Mouse (Mus musculus): ENCODE data around the gene Retreg3.

DNA sequence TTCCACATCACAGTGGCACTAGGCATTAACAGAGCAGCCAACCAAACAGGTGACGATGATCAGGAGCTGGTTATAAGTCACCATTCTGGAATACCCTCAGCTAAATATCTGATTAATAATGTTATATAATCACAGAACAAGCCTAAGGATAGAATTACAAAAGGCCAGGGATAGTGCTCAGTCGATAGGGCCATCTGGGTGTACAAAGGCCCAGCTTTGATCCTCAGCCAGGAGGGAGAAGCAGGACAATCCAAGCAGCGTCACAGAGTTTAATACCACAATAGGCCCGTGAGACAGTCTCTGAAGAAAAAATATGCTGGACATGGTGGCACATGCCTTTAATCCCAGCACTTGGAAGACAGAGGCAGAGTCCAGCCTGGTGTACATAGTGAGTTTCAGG is 10.3 kb downstream of the Retreg3 start:
- TF ChIP-seq CTCF (IDR thresholded peaks at IDR 0.05; ENCODE audit: borderline replicate concordance, extremely low read depth, insufficient read depth, insufficient read length) (no peak), POLR2A (IDR thresholded peaks at IDR 0.05; ENCODE audit: borderline replicate concordance, extremely low read depth, insufficient read depth, insufficient read length, poor library complexity, severe bottlenecking) (no peak)
